Mouse (Mus musculus) inflammation-experienced regulatory T-cells, adult 6 months (primary cell): Measurements from ENCODE around the gene Hist1h2bk. TPM values are rescaled to one million over a fixed set of nuclear protein-coding genes. Genes with fewer than 3 reads are reported as not detected.
"Not testable (repeated sequence)": the region's sequence is repeated elsewhere in the genome, so short reads cannot be mapped to it uniquely, and the experiment has no call there.

Source experiments
- ATAC-seq: one replicate; pipeline ENCODE4 v1.8.0; 2017
- polyA plus RNA-seq, 3 experiments: library from polyadenylated mRNA; unstranded; fragments of 100-300 nt; shearing (Covaris generic); gene quantifications; one replicate each; pipeline ENCODE4 v1.2.1; 2017

Gene Hist1h2bk
- polyA plus RNA-seq, 3 experiments from 2014 or later: 2.2 to 9.9 TPM; not detected in 1

GRCm38 (mm10) chr13:22041142-22041536 lies 5.5 kb downstream of the Hist1h2bk start, which contains the start of gene Hist1h4i:
Hist1h4i (minus strand) TSS chr13:22041362.
- ATAC-seq: peak; percentile 60

- ATAC-seq: no peak
Measured at GRCm38 (mm10) chr13:22041651-22042567, 6.2 kb downstream of the Hist1h2bk start.

GRCm38 (mm10) chr13:22042568-22043502 lies 7.2 kb downstream of the Hist1h2bk start, which contains the start of the genes Hist1h2ag and Hist1h2bj:
Hist1h2ag (minus strand) TSS chr13:22042944.
Hist1h2bj (plus strand) TSS chr13:22043214.
- ATAC-seq: peak; percentile 91

- ATAC-seq: no peak
Measured at GRCm38 (mm10) chr13:22043503-22044431, 8.1 kb downstream of the Hist1h2bk start.

GRCm38 (mm10) chr13:22044432-22045155 lies 8.9 kb downstream of the Hist1h2bk start:
- ATAC-seq: no peak

- no peak for ATAC-seq
Measured at GRCm38 (mm10) chr13:22045311-22045710, 9.6 kb downstream of the Hist1h2bk start.

- ATAC-seq: no peak
Measured at GRCm38 (mm10) chr13:22049041-22049440, 13.4 kb downstream of the Hist1h2bk start.

GRCm38 (mm10) chr13:22049737-22050440 lies 14.2 kb downstream of the Hist1h2bk start:
- peak; percentile 35 for ATAC-seq

GRCm38 (mm10) chr13:22050591-22051522 lies 15.2 kb downstream of the Hist1h2bk start:
- ATAC-seq: peak; percentile 91

- ATAC-seq: no peak
Measured at GRCm38 (mm10) chr13:22051523-22051859, 15.8 kb downstream of the Hist1h2bk start.

- no peak for ATAC-seq
Measured at GRCm38 (mm10) chr13:22053754-22054153, 18.1 kb downstream of the Hist1h2bk start.

- ATAC-seq: no peak
Measured at GRCm38 (mm10) chr13:22061422-22061821, 25.8 kb downstream of the Hist1h2bk start.

GRCm38 (mm10) chr13:22063468-22063867 lies 27.8 kb downstream of the Hist1h2bk start:
- no peak for ATAC-seq

GRCm38 (mm10) chr13:22084140-22084539 lies 48.5 kb downstream of the Hist1h2bk start, which contains the start of gene Vmn1r188:
Vmn1r188 (plus strand) TSS chr13:22084440.
- not testable (repeated sequence) for ATAC-seq

Other genes with a start within 250 kb of the Hist1h2bk start
- 1 to 10 TPM in 1 of 3 experiments, not detected in 2; 3.5 TPM for gene Hist1h2an, start 248.7 kb upstream of the Hist1h2bk start, polyA plus RNA-seq
- gene Hist1h2bp, start 248.4 kb upstream of the Hist1h2bk start, polyA plus RNA-seq: 1 to 10 TPM; 1.6 to 3.6 (median 3.0) TPM
- 10 to 100 TPM in 1 of 3 experiments, 1 to 10 TPM in 1, not detected in 1; 6.1 to 12.5 TPM for gene Hist1h2bq, start 225.7 kb upstream of the Hist1h2bk start, polyA plus RNA-seq
- 10 to 100 TPM in 1 of 3 experiments, 1 to 10 TPM in 1, not detected in 1; 2.4 to 11.2 TPM for gene Hist1h2ao, start 225.4 kb upstream of the Hist1h2bk start, polyA plus RNA-seq
- gene Hist1h4m, start 224.1 kb upstream of the Hist1h2bk start, polyA plus RNA-seq: 10 to 100 TPM in 1 of 3 experiments, 1 to 10 TPM in 2; 5.8 to 17.9 (median 8.9) TPM
- gene Hist1h4n, start 203.7 kb upstream of the Hist1h2bk start, polyA plus RNA-seq: 1 to 10 TPM in 2 of 3 experiments, not detected in 1; 6.5 to 9.3 TPM
- 100 to 1,000 TPM in 1 of 3 experiments, 10 to 100 TPM in 2; 58.0 to 576 (median 60.6) TPM for gene Hist1h2ap, start 202.4 kb upstream of the Hist1h2bk start, polyA plus RNA-seq
- 10 to 100 TPM in 1 of 3 experiments, 1 to 10 TPM in 1, not detected in 1; 6.1 to 12.2 TPM for gene Hist1h2br, start 202.1 kb upstream of the Hist1h2bk start, polyA plus RNA-seq
- not detected for gene Zfp184, start 90.8 kb upstream of the Hist1h2bk start, polyA plus RNA-seq
- not detected for gene Pom121l2, start 54.7 kb upstream of the Hist1h2bk start, polyA plus RNA-seq
- 1 to 10 TPM in 1 of 3 experiments, under 1 TPM in 1, not detected in 1; 0.24 to 1.2 TPM for gene Prss16, start 26.1 kb upstream of the Hist1h2bk start, polyA plus RNA-seq
- gene Hist1h2ah, start 302 bp upstream of the Hist1h2bk start, polyA plus RNA-seq: 100 to 1,000 TPM in 1 of 3 experiments, 10 to 100 TPM in 1, not detected in 1; 52.3 to 507 TPM
- gene Hist1h4i, start 5.5 kb downstream of the Hist1h2bk start, polyA plus RNA-seq: 10 to 100 TPM in 1 of 3 experiments, 1 to 10 TPM in 2; 4.1 to 18.5 (median 6.5) TPM
- gene Hist1h2ag, start 7.1 kb downstream of the Hist1h2bk start, polyA plus RNA-seq: 1 to 10 TPM in 2 of 3 experiments, not detected in 1; 3.9 to 4.5 TPM
- 10 to 100 TPM in 1 of 3 experiments, 1 to 10 TPM in 2; 1.8 to 10.3 (median 6.6) TPM for gene Hist1h2bj, start 7.3 kb downstream of the Hist1h2bk start, polyA plus RNA-seq
- under 1 TPM in 1 of 3 experiments, not detected in 2; 0.07 TPM for gene Vmn1r188, start 48.6 kb downstream of the Hist1h2bk start, polyA plus RNA-seq
- not detected for gene Vmn1r189, start 70.0 kb downstream of the Hist1h2bk start, polyA plus RNA-seq
- gene Vmn1r191, start 148.1 kb downstream of the Hist1h2bk start, polyA plus RNA-seq: under 1 TPM in 1 of 3 experiments, not detected in 2; 0.13 TPM
- gene Vmn1r192, start 155.3 kb downstream of the Hist1h2bk start, polyA plus RNA-seq: not detected
- gene Vmn1r193, start 187.3 kb downstream of the Hist1h2bk start, polyA plus RNA-seq: under 1 TPM in 1 of 3 experiments, not detected in 2; 0.13 TPM
- not detected for gene Vmn1r194, start 208.3 kb downstream of the Hist1h2bk start, polyA plus RNA-seq
- gene Vmn1r195, start 234.7 kb downstream of the Hist1h2bk start, polyA plus RNA-seq: not detected